Mouse (Mus musculus): ENCODE measurements at regions not wholly inside any gene's neighbourhood (a gene's known extent, or its start where the extent isn't known, plus 50 kb on each side); places are given as distances from the start of the nearest gene placed in this dataset.
"Not testable (repeated sequence)": the region's sequence is repeated elsewhere in the genome, so short reads cannot be mapped to it uniquely, and the experiment has no call there.

- CTCF ChIA-PET: no interaction called here
Measured at GRCm38 (mm10) chr2:160507816-160508564, 137.7 kb upstream of the Top1 start.

GRCm38 (mm10) chr2:160510159-160510558, 135.5 kb upstream of the Top1 start:
- CTCF ChIA-PET: no interaction called here

- CTCF ChIA-PET: no interaction called here
Measured at GRCm38 (mm10) chr2:160510635-160511421, 134.9 kb upstream of the Top1 start.

GRCm38 (mm10) chr2:160515621-160516020, 130.1 kb upstream of the Top1 start:
- CTCF ChIA-PET: no interaction called here

- CTCF ChIA-PET: no interaction called here
Measured at GRCm38 (mm10) chr2:160516526-160516925, 129.2 kb upstream of the Top1 start.

- CTCF ChIA-PET: no interaction called here
Measured at GRCm38 (mm10) chr2:160525301-160526205, 120.1 kb upstream of the Top1 start.

GRCm38 (mm10) chr2:160526377-160527125, 119.1 kb upstream of the Top1 start:
- CTCF ChIA-PET: no interaction called here

GRCm38 (mm10) chr2:160529306-160529705, 116.4 kb upstream of the Top1 start:
- CTCF ChIA-PET: no interaction called here

GRCm38 (mm10) chr2:160530377-160530776, 115.3 kb upstream of the Top1 start:
- CTCF ChIA-PET: no interaction called here

- CTCF ChIA-PET: no interaction called here
Measured at GRCm38 (mm10) chr2:160537319-160537719, 108.4 kb upstream of the Top1 start.

GRCm38 (mm10) chr2:160545527-160545926, 100.2 kb upstream of the Top1 start:
- CTCF ChIA-PET: no interaction called here

- CTCF ChIA-PET: no interaction called here
Measured at GRCm38 (mm10) chr2:160552121-160552669, 93.5 kb upstream of the Top1 start.

- CTCF ChIA-PET: no interaction called here
Measured at GRCm38 (mm10) chr2:160561711-160562110, 84.0 kb upstream of the Top1 start.

GRCm38 (mm10) chr2:160567813-160568212, 77.9 kb upstream of the Top1 start:
- CTCF ChIA-PET: no interaction called here

- CTCF ChIA-PET: no interaction called here
Measured at GRCm38 (mm10) chr2:160569496-160569895, 76.2 kb upstream of the Top1 start.

GRCm38 (mm10) chr2:160578384-160579320, 67.0 kb upstream of the Top1 start:
- CTCF ChIA-PET: no interaction called here

GRCm38 (mm10) chr2:160580250-160580649, 65.4 kb upstream of the Top1 start:
- CTCF ChIA-PET: interaction anchor here (0.6 kb wide), 1 partner anchor 9 kb away, joined by 3 read pairs; no protein-coding TSS in a partner anchor

- CTCF ChIA-PET: interaction anchor here (0.6 kb wide), 1 partner anchor 10 kb away, joined by 6 read pairs; no protein-coding TSS in a partner anchor
Measured at GRCm38 (mm10) chr2:160581029-160581428, 64.7 kb upstream of the Top1 start.

- CTCF ChIA-PET: not testable (repeated sequence)
Measured at GRCm38 (mm10) chr2:160583034-160583433, 62.7 kb upstream of the Top1 start.

- CTCF ChIA-PET: no interaction called here
Measured at GRCm38 (mm10) chr2:160583506-160583905, 62.2 kb upstream of the Top1 start.

All from spleen, embryonic (tissue).